Mouse (Mus musculus): ENCODE data around the gene Tex30. TPM values are rescaled to one million over a fixed set of nuclear protein-coding genes. Genes with fewer than 3 reads are reported as not detected.

Gene Tex30
- 35.4 to 49.9 TPM (median 41.0 TPM) in 4 replicates for total RNA-seq (2023; ENCODE audit: inconsistent age)

GRCm38 (mm10) chr1:44102259-44102717, at the start of gene Tex30:
TSS of gene Tex30 (minus strand) at chr1:44102441.

DNA sequence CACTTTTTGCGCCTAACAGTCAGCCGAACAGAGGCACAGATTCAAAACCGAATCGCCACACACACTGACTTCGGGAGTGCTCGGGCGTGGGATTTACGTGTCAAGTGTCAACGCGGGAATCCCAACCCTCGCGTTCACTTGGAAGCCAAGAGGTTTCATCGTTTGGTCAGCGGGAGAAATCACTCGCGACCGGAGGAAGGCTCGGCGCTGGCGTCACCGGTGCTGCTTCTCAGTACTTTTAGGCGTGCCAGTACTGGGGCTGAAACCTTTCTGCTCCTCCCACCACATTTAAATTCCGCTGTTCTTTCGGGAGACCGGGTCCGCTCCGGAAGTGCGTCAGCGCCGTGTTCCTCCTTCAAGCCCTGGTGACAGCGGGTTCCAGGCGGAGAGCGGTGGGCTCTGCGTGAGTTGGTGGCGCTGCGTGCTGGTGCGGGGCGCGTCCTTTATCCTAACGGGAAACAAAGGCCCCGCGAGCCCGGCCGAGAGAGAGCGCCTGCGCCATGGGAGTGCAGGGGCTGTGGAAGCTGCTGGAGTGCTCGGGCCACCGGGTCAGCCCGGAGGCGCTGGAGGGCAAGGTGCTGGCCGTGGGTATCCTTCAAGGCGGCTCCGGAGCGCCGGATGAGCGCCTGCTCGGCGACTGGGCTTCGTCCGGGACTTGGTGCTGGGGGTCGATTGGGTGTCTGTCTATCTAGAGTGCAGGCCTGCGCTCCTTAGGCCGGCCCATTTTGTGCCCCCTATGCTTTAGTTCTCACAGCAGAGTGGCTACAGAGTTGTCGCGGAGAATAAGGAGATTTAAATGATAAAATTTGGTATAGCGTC, 45.5 kb upstream of the Tex30 start, which contains the start of gene Ercc5:
TSS of gene Ercc5 (plus strand) at position 182 of the 819 bp plus-strand sequence.

DNA sequence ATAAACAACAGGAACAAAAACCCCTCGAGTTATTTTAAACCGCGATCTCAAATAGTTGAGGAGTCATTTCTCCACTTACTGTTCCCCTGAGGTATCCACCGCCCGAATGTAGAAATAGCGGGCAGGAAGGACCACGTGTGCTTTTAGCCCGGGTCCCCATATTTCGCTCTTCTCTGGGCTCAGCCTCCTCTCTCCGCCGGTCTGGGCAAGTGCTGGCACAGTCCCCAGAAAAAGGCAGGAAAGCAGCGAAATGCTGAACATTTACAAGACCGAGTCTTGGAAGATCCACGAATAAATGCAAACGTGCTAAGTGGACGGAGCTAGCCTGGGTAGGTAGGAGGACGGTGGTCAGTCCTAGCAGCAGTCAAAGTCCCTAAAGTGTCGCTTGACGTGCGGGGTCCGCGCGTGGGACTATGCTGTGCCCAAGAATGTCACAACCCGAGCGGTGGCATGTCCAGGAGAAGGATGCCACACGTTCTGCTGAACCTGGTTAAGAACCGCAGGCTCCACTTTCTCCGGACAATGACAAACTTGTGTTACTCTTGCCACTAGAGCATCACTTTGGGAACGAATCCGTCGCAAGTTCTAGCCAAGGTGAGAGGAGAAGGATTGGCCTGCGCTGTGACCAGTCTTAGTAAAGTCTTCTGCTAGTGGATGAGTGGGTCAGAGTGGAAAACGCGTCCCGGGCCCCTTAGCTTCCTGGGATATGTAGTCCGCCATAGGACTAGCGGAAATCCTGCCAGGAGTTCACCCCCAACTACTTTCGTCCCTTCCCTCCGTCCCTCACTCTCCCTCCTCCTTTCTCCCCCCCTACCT, 16.2 kb upstream of the Tex30 start, which contains the start of the genes Kdelc1 and Bivm:
TSS of gene Kdelc1 (minus strand) at position 570 of the 816 bp plus-strand sequence.
TSS of gene Bivm (plus strand) at position 719 of the 816 bp plus-strand sequence.

DNA sequence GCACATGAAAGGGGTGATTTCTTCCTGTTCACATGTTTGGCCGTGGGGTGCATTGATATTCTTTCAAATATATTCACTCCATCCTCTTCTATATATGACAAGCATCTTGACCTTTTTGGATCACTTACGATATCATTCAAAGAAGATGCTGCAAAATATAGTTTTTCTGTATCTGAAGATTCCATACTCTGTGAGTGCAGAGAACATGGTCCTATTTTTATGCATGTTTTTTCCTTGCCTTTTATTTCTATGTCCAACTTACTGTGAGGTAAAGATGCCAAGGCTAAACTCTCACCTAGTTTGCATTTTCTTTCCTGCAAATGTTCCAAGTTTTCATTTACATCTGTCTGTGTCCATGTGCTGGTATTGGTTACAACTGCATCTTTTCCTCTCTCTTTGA, 40.4 kb downstream of the Tex30 start, which contains the start of gene Gm8251:
TSS of gene Gm8251 (minus strand) at position 101 of the 400 bp plus-strand sequence.

Other genes starting within 250 kb of the Tex30 start
- gene Tpp2, start 168.8 kb downstream of the Tex30 start, total RNA-seq (2023; ENCODE audit: inconsistent age), result 76.5 to 82.1 TPM (median 78.0 TPM) in 4 replicates
- gene Mettl21c, start 82.4 kb downstream of the Tex30 start, total RNA-seq (2023; ENCODE audit: inconsistent age), result not detected in 4 replicates
- gene Gm8251, start 40.5 kb downstream of the Tex30 start, total RNA-seq (2023; ENCODE audit: inconsistent age), result 0.18 to 0.45 TPM (median 0.26 TPM) in 4 replicates
- 2.2 to 4.2 TPM (median 2.8 TPM) in 4 replicates for gene Kdelc1, start 16.4 kb upstream of the Tex30 start, total RNA-seq (2023; ENCODE audit: inconsistent age)
- gene Bivm, start 16.5 kb upstream of the Tex30 start, total RNA-seq (2023; ENCODE audit: inconsistent age), result 4.3 to 4.6 TPM (median 4.4 TPM) in 4 replicates
- 20.7 to 28.4 TPM (median 25.0 TPM) in 4 replicates for gene Ercc5, start 45.3 kb upstream of the Tex30 start, total RNA-seq (2023; ENCODE audit: inconsistent age)
- gene Mettl21e, start 116.5 kb upstream of the Tex30 start, total RNA-seq (2023; ENCODE audit: inconsistent age), result not detected in 4 replicates

Data from B cell, adult (primary cell).